Mouse (Mus musculus) natural killer cell, adult 2 months (primary cell): ENCODE data around the gene Ank2.
"Not testable (repeated sequence)": the region's sequence is repeated elsewhere in the genome, so short reads cannot be mapped to it uniquely, and the experiment has no call there.

Experiments used
- DNase-seq, 2 experiments: peaks; one replicate each; pipeline ENCODE4 v3.0.0; 2022; ENCODE audit warnings: low spot score in 2 of 2

The Ank2 gene

GRCm38 (mm10) chr3:127416950-127417349 is 82.2 kb downstream of the Ank2 start:
- no peak for DNase-seq

GRCm38 (mm10) chr3:127414438-127414837 is 84.7 kb downstream of the Ank2 start:
- no peak for DNase-seq

GRCm38 (mm10) chr3:127408684-127409550 is 90.2 kb downstream of the Ank2 start:
- no peak for DNase-seq

- DNase-seq: no peak
Observed at GRCm38 (mm10) chr3:127407868-127408574, 91.1 kb downstream of the Ank2 start.

- no peak for DNase-seq
Observed at GRCm38 (mm10) chr3:127406883-127407282, 92.3 kb downstream of the Ank2 start.

GRCm38 (mm10) chr3:127404371-127404770 is 94.8 kb downstream of the Ank2 start:
- no peak for DNase-seq

- no peak for DNase-seq
Observed at GRCm38 (mm10) chr3:127400976-127401375, 98.2 kb downstream of the Ank2 start.

GRCm38 (mm10) chr3:127400468-127400867 is 98.7 kb downstream of the Ank2 start:
- not testable (repeated sequence) for DNase-seq

GRCm38 (mm10) chr3:127397774-127398173 is 101.4 kb downstream of the Ank2 start:
- no peak for DNase-seq

GRCm38 (mm10) chr3:127395202-127395601 is 103.9 kb downstream of the Ank2 start:
- no peak for DNase-seq

- no peak for DNase-seq
Observed at GRCm38 (mm10) chr3:127387016-127387517, 112.1 kb downstream of the Ank2 start.

GRCm38 (mm10) chr3:127383231-127383630 is 115.9 kb downstream of the Ank2 start:
- no peak for DNase-seq

- no peak for DNase-seq
Observed at GRCm38 (mm10) chr3:127376901-127377460, 122.2 kb downstream of the Ank2 start.

GRCm38 (mm10) chr3:127375956-127376660 is 123.0 kb downstream of the Ank2 start:
- DNase-seq: no peak

- no peak for DNase-seq
Observed at GRCm38 (mm10) chr3:127374190-127374710, 124.9 kb downstream of the Ank2 start.

GRCm38 (mm10) chr3:127371774-127372173 is 127.4 kb downstream of the Ank2 start:
- no peak for DNase-seq

- no peak for DNase-seq
Observed at GRCm38 (mm10) chr3:127369529-127369928, 129.6 kb downstream of the Ank2 start.

GRCm38 (mm10) chr3:127367450-127367849 is 131.7 kb downstream of the Ank2 start:
- no peak for DNase-seq

GRCm38 (mm10) chr3:127363512-127363911 is 135.6 kb downstream of the Ank2 start:
- no peak for DNase-seq

- DNase-seq: no peak
Observed at GRCm38 (mm10) chr3:127362611-127363393, 136.3 kb downstream of the Ank2 start.

GRCm38 (mm10) chr3:127361846-127362245 is 137.3 kb downstream of the Ank2 start:
- DNase-seq: no peak
